Mouse (Mus musculus) v-Abl transformed pro-B cells (cell line): Measurements from ENCODE around the gene Ints11.

ENCODE experiments used
- in situ Hi-C, 2 experiments: fragments of 400-800 bp; cut with MboI; formaldehyde crosslinking; loops; one replicate each; pipeline ENCODE4 v1.15.1; 2025; ENCODE audit not compliant: unreplicated experiment in 2 of 2

The Ints11 gene

GRCm38 (mm10) chr4:155869317-155870033 lies at the start of gene Ints11, which contains the start of gene Cptp:
Gene Ints11 (plus strand): TSS chr4:155869546.
Gene Cptp (minus strand): TSS chr4:155869440.
- in situ Hi-C loops: no loop called here

DNA sequence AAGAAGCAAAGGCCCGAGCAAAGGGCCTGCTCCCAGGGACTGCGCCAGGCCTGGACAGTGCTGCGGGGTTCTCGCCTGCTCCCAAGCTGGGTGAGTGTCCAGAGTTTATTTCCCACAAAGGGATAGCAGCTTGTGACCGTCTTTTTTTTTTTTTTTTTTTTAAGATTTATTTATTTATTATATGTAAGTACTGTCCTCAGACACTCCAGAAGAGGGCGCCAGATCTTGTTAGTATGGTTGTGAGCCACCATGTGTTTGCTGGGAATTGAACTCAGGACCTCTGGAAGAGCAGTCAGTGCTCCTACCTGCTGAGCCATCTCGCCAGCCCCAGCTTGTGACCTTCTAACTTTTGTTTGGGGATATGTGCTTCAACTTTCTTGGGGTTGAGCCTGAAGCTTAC lies 48.3 kb upstream of the Ints11 start:
- in situ Hi-C loops: loop anchor here in 1 of 2 experiments (25.0 kb wide), 1 partner anchor 734 kb away; the partner anchor contains the start of genes Morn1 and Rer1

DNA sequence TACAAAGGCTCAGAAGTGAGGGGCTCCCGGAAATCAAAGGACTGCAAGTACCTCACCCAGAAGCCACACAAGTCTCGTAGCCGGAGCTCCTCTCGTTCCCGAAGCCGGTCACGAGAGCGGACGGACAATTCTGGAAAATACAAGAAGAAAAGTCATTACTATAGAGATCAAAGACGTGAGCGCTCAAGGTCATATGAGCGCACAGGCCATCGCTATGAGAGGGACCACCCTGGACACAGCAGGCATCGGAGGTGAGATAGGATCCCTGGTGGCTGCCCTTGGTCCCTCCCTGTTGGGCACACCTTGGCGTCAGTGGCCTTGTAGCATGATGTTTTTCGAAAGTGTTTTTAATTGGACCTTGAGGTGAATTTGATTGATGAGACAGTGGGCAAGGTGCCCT lies 45.9 kb upstream of the Ints11 start:
- in situ Hi-C loops: loop anchor here in 1 of 2 experiments (25.0 kb wide), 1 partner anchor 736 kb away; the partner anchor contains the start of genes Morn1 and Rer1

- in situ Hi-C loops: loop anchor here (5.0 to 10.0 kb wide), 2 partner anchors 115 to 117 kb away; partner anchors contain the start of gene Ube2j2 (in 1 of the 2)
These were observed 39.5 kb upstream of the Ints11 start for GRCm38 (mm10) chr4:155829866-155830265.

DNA sequence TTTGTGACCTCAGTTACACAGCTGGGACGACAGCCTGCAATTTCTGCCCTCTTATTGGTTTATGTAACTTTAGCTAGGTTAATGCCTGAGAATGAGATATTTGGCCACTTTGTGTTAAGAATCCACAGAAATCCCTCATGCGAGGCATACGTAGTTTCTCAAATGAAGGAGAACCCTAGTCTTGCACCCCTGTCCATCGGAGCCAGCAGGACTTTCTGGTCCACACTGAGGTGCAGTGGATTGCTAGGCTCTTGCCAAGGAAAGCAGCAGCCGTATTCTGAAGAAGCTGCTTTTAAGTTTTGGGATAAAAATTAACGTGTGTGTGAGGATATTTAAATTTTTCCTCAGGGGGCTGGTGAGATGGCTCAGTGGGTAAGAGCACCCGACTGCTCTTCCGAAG lies 38.8 kb upstream of the Ints11 start:
- in situ Hi-C loops: loop anchor here (5.0 to 10.0 kb wide), 2 partner anchors 114 to 117 kb away; partner anchors contain the start of gene Ube2j2 (in 1 of the 2)

GRCm38 (mm10) chr4:155831205-155831766 lies 38.1 kb upstream of the Ints11 start, which contains the start of gene Aurkaip1:
Gene Aurkaip1 (plus strand): TSS chr4:155831272.
- in situ Hi-C loops: loop anchor here (5.0 to 10.0 kb wide), 2 partner anchors 114 to 116 kb away; partner anchors contain the start of gene Ube2j2 (in 1 of the 2)

DNA sequence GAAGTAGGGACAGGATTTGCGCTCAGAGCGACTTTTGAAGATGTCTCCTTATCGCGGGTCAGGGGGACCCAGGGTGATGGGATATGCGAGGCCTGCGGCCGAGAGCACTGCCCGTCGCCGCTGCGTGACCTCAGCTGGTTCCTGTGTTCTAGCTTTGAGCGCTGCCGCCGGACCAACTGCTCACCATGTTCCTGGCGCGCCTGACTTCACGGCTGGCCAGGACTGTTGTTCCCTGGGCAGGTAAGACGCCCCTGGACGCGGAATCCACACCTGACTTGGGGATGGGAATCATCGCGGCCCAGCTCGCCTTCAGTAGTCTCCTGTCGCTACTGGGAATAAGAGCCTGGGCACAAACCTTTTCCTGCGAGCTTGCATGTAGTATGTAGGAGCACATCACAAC lies 37.5 kb upstream of the Ints11 start:
- in situ Hi-C loops: loop anchor here (5.0 to 10.0 kb wide), 2 partner anchors 113 to 115 kb away; partner anchors contain the start of gene Ube2j2 (in 1 of the 2)

DNA sequence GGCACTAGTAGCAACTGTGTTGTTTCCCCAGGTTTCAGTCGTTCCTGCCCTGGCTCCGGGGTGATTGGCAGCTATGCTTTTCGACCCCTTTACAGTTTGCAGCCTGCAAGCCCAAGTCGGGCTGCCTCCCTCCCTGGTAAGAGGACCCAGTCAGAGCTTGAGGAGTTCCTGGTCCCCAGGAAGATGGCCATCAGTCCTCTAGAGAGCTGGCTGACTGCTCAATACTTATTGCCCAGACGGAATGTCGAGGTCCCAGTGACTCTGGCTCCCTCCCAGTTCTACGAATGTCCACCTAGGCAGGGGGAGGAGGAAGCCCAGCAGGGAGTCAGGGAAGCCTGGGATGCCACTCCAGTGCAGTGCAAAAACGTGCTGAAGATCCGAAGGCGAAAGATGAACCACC lies 37.0 kb upstream of the Ints11 start:
- in situ Hi-C loops: loop anchor here (5.0 to 10.0 kb wide), 2 partner anchors 112 to 115 kb away; partner anchors contain the start of gene Ube2j2 (in 1 of the 2)

- in situ Hi-C loops: loop anchor here (5.0 to 10.0 kb wide), 2 partner anchors 112 to 114 kb away; partner anchors contain the start of gene Ube2j2 (in 1 of the 2)
These were observed 36.1 kb upstream of the Ints11 start for GRCm38 (mm10) chr4:155833234-155833633.

GRCm38 (mm10) chr4:155833836-155834235 lies 35.5 kb upstream of the Ints11 start:
- in situ Hi-C loops: loop anchor here (5.0 to 10.0 kb wide), 2 partner anchors 111 to 113 kb away; partner anchors contain the start of gene Ube2j2 (in 1 of the 2)

GRCm38 (mm10) chr4:155837404-155838010 lies 31.8 kb upstream of the Ints11 start:
- in situ Hi-C loops: loop anchor here in 1 of 2 experiments (10.0 kb wide), 1 partner anchor 107 kb away; the partner anchor contains the start of gene Ube2j2

DNA sequence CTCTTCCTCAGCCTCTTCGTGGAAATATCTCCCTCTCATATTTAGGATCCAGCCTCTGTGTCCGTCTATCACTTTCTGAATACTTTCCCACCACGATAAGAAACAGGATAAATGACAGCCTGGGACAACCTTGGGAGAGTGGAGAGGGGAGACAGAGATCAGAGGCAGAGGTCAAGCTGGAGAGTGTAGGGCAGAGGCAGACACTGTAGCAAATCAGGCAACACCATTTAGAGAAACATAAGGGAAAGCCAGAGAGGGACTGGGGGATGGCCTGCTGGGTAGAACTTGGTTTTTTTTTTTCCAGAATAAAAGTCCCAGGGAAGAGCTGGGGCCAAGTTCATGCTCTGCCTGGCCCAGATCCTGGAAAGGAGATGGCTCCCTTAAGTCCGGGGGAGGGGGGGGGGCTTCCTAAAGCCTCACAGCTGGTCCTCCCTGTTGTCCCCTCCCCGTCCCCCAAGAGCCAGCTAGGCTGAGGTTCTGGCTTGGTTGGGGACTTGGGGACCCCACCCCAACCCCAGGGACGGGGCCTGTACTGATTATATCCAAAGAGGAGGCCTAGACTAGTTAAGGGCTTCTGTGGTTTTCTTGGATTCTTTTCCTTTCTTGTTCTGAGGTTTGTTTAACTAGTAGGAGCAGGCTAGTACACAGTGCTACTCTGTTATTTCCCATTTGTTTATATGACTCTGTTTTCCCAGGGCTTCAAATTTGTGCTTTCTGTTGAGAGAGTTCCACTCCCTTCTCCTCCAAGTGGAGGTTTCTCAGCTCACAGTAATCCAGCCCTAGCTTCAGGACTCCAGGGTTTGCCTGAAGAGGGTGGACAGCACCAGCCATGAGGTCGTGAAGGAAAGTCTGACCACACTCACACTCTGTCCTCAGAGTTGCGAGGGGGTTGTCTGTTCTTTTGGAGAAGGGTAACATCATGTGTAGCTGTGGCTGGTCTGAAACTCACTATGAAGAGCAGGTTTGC lies 30.9 kb upstream of the Ints11 start:
- in situ Hi-C loops: loop anchor here in 1 of 2 experiments (10.0 kb wide), 1 partner anchor 106 kb away; the partner anchor contains the start of gene Ube2j2

DNA sequence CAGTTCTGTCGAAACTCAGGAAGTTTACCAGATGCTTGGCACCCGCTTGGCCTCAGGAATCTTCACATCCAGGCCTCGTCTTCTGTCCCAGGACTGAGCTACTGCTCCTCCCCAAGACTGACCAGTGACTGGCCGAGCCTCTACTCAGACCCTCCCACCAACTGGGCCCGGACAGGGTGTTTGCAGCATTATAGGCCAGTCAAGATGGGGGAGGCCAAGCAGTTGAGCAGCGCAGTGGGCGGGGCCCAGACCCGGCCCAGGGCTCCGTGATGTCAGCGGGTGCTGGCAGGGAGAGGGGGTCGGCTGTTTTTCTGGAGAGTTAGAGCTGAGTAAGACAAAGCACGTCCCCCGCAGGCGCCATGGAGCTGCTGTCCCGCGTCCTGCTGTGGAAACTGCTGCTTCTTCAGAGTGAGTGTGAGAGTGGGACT lies 29.8 kb upstream of the Ints11 start, which contains the start of gene Mxra8:
Mxra8 (plus strand) TSS at position 198 of the 428 bp plus-strand sequence.
- in situ Hi-C loops: loop anchor here in 1 of 2 experiments (10.0 kb wide), 1 partner anchor 105 kb away; the partner anchor contains the start of gene Ube2j2

- in situ Hi-C loops: no loop called here
These were observed 29.0 kb upstream of the Ints11 start for GRCm38 (mm10) chr4:155840076-155841002.

DNA sequence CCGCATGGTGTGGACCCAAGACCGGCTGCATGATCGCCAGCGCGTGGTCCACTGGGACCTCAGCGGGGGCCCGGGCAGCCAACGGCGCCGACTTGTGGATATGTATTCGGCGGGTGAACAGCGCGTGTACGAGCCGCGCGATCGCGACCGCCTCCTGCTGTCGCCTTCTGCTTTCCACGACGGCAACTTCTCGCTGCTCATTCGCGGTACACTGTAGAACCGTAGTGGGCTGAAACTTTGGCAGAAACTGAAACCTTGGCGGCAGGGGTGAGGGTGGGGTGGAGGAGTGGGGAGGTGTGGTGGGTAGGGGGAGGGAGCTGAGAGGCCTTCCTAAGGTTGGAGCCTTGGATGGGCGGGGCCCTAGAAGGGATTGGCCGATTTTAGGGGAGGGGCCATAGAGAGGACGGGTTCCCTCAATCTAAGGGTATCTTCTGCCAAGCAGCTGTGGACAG lies 28.3 kb upstream of the Ints11 start:
- in situ Hi-C loops: no loop called here

DNA sequence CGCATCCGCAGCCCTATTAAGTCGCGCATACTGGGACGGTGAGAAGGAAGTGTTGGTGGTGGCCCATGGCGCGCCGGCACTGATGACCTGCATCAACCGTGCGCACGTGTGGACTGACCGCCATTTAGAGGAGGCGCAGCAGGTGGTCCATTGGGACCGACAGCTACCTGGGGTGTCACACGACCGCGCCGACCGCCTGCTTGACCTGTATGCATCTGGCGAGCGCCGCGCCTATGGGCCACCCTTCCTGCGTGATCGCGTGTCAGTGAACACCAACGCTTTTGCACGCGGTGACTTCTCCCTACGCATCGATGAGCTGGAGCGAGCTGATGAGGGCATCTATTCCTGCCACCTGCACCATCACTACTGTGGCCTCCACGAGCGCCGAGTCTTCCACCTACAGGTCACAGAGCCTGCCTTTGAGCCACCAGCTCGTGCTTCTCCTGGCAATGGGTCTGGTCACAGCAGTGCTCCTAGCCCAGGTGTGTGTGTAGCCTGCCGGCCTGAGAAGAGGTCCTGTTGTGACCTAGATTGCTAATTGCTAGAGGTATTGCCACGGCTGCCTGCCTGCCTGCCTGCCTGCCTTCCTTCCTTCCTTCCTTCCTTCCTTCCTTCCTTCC lies 27.6 kb upstream of the Ints11 start:
- in situ Hi-C loops: no loop called here

DNA sequence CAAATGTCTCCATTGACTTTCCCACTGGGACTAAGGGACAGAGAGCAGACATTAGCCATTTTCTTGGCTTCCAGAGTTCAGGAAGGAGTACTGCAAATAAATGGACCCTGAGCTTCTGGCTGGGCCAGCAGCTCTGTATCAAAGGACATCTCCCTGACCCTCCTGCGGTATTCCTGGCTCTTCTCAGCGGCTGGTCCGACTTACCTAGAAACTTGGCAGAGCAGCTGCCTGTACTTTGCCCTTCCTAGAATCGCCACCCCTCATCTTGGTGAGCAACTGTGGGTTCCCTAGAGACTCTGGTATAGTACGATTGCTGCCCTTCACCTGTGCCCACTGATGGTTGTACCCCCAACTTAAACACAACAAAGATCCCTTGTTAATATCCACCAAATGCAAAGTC lies 26.1 kb upstream of the Ints11 start:
- in situ Hi-C loops: no loop called here
